Mouse (Mus musculus): ENCODE results near the gene Gm9789. TPM values are rescaled to one million over a fixed set of nuclear protein-coding genes. Genes with fewer than 3 reads are reported as not detected.

The Gm9789 gene
- polyA plus RNA-seq (2012; ENCODE audit: low replicate concordance): not detected in 2 replicates

DNA sequence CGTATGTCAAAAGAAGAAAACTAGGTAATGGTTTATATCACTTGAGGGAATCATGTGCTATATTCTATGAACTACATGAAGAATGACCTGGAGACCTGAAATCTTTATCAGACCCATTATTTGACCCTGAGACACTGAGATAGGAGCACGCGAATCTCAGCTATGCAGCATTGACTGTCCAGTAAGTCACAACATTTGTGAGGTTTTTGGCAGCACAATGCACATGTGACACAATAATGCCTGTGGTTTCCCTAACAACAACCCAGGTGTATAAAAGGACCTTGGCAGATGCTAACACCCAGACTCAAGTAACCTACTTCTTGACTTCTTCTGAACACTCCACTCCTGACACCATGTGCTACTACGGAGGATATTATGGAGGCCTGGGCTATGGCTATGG lies at the start of gene Gm9789:
Gene Gm9789 (plus strand): TSS at position 301 of the 400 bp plus-strand sequence.

DNA sequence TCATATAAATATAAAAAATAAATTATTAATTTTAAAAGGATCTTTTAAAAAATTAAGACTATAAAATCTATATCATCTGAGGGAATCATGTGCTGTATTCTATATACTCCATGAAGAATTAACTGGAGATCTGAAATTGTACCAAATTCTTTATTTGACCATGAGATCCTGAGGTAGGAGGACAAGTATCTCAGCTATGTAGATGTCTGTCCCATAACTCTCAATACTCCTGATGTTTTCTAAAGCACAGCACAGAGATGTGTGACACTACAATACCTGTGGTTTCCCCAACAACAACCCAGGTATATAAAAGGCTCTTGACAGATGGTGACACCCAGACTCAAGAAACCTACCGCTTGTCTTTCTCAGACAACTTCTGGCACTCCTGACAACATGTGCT lies 17.2 kb upstream of the Gm9789 start, which contains the start of gene Gm6358:
Gene Gm6358 (plus strand): TSS at position 301 of the 400 bp plus-strand sequence.

DNA sequence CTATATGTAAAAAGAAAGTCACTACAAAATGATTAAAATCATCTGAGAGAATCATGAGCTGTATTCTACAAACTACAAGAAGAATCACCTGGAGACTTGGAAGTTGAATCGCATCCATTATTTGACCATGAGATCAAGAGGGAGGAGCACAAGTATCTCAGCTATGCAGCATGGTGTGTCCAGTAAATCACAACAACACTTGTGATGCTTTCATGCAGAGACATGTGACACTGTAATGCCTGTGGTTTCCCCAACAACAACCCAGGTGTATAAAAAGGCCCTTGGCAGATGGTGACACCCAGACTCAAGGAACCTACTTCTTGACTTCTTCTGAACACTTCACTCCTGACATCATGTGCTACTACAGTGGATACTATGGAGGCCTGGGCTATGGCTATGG lies 7.0 kb upstream of the Gm9789 start, which contains the start of gene Gm10061:
Gene Gm10061 (plus strand): TSS at position 301 of the 400 bp plus-strand sequence.

DNA sequence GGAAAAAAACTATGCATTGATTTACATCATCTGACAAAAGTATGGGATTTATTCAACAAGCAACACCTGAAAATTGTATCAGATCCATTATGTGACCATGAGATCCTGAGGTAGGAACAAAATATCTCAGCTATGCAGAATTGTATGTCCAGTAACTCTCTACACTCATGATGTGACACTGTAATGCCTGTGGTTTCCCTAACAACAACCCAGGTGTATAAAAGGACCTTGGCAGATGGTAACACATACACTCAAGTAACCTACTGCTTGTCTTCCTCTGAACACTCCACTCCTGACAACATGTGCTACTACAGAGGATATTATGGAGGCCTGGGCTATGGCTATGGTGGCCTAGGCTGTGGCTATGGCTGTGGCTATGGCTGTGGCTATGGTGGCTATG lies 11.4 kb downstream of the Gm9789 start, which contains the start of gene Gm7735:
Gene Gm7735 (plus strand): TSS at position 301 of the 400 bp plus-strand sequence.

DNA sequence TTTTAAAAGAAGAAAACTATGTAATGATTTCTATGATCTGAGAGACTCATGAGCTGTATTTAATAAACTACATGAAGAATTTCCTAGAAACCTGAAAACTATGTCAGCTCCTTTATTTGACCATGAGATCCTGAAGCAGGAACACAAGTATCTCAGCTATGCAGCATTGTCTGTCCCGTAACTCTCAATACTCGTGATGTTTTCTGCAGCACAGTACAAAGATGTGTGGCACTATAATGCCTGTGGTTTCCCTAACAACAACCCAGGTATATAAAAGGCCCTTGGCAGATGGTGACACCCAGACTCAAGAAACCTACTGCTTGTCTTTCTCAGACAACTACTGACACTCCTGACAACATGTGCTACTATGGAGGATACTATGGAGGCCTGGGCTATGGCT lies 16.7 kb downstream of the Gm9789 start, which contains the start of gene 1110057P08Rik:
Gene 1110057P08Rik (plus strand): TSS at position 301 of the 400 bp plus-strand sequence.

DNA sequence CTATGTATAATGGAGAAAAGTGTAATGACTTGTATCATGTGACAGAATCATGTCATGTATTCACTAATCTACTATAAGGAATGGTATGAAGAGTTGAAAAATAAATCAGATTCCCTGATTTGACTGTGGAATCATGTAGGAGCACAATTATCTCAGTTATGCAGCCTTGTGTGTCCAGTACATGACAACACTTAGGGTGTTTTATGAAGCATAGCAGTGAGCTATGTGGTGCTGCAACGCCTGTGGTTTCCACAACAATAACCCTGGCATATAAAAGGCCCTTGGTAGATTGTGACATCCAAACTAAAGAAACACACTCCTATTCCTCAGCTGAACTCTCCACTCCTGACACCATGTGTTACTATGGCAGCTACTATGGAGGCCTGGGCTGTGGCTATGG lies 47.8 kb downstream of the Gm9789 start, which contains the start of gene Krtap20-2:
Gene Krtap20-2 (plus strand): TSS at position 301 of the 400 bp plus-strand sequence.

Other genes starting within 250 kb of the Gm9789 start
- gene Krtap19-9b, start 225.7 kb upstream of the Gm9789 start, polyA plus RNA-seq (2012; ENCODE audit: low replicate concordance): not detected in 2 replicates
- gene Krtap16-3, start 195.1 kb upstream of the Gm9789 start, polyA plus RNA-seq (2012; ENCODE audit: low replicate concordance): not detected in 2 replicates
- not detected in 2 replicates for gene Krtap22-2, start 147.2 kb upstream of the Gm9789 start, polyA plus RNA-seq (2012; ENCODE audit: low replicate concordance)
- gene Gm10229, start 142.7 kb upstream of the Gm9789 start, polyA plus RNA-seq (2012; ENCODE audit: low replicate concordance): not detected in 2 replicates
- gene Krtap6-1, start 126.3 kb upstream of the Gm9789 start, polyA plus RNA-seq (2012; ENCODE audit: low replicate concordance): not detected in 2 replicates
- not detected in 2 replicates for gene Gm10228, start 116.5 kb upstream of the Gm9789 start, polyA plus RNA-seq (2012; ENCODE audit: low replicate concordance)
- not detected in 2 replicates for gene Krtap6-5, start 110.1 kb upstream of the Gm9789 start, polyA plus RNA-seq (2012; ENCODE audit: low replicate concordance)
- not detected in 2 replicates for gene 1110025L11Rik, start 94.0 kb upstream of the Gm9789 start, polyA plus RNA-seq (2012; ENCODE audit: low replicate concordance)
- not detected in 2 replicates for gene Krtap6-3, start 73.9 kb upstream of the Gm9789 start, polyA plus RNA-seq (2012; ENCODE audit: low replicate concordance)
- gene Gm6358, start 17.1 kb upstream of the Gm9789 start, polyA plus RNA-seq (2012; ENCODE audit: low replicate concordance): not detected in 2 replicates
- not detected in 2 replicates for gene Gm10061, start 6.9 kb upstream of the Gm9789 start, polyA plus RNA-seq (2012; ENCODE audit: low replicate concordance)
- not detected in 2 replicates for gene Gm7735, start 11.5 kb downstream of the Gm9789 start, polyA plus RNA-seq (2012; ENCODE audit: low replicate concordance)
- not detected in 2 replicates for gene 1110057P08Rik, start 16.8 kb downstream of the Gm9789 start, polyA plus RNA-seq (2012; ENCODE audit: low replicate concordance)
- gene Krtap20-2, start 47.9 kb downstream of the Gm9789 start, polyA plus RNA-seq (2012; ENCODE audit: low replicate concordance): not detected in 2 replicates
- not detected in 2 replicates for gene Krtap21-1, start 245.9 kb downstream of the Gm9789 start, polyA plus RNA-seq (2012; ENCODE audit: low replicate concordance)

All from hematopoietic multipotent progenitor cell, adult 10-12 weeks (in vitro differentiated cells).